Mouse (Mus musculus) cerebellum, adult 11 months (tissue): ENCODE measurements around the gene Snx29.
"Not testable (repeated sequence)": the region's sequence is repeated elsewhere in the genome, so short reads cannot be mapped to it uniquely, and the experiment has no call there.

ENCODE experiments used
- DNase-seq: peaks from one replicate; pipeline ENCODE4 v3.0.0; 2022

The Snx29 gene

GRCm38 (mm10) chr16:11322409-11323323 is at the start of gene Snx29:
TSS of gene Snx29 (plus strand) at chr16:11322908.
- peak; percentile 97 for DNase-seq

GRCm38 (mm10) chr16:11276888-11277287 is 45.8 kb upstream of the Snx29 start:
- no peak for DNase-seq

- no peak for DNase-seq
Measured at GRCm38 (mm10) chr16:11278778-11279177, 43.9 kb upstream of the Snx29 start.

- no peak for DNase-seq
Measured at GRCm38 (mm10) chr16:11282655-11283232, 40.0 kb upstream of the Snx29 start.

- DNase-seq, result no peak
Measured at GRCm38 (mm10) chr16:11284881-11285280, 37.8 kb upstream of the Snx29 start.

- no peak for DNase-seq
Measured at GRCm38 (mm10) chr16:11285949-11286348, 36.8 kb upstream of the Snx29 start.

- not testable (repeated sequence) for DNase-seq
Measured at GRCm38 (mm10) chr16:11288873-11289272, 33.8 kb upstream of the Snx29 start.

- DNase-seq, result not testable (repeated sequence)
Measured at GRCm38 (mm10) chr16:11295583-11295982, 27.1 kb upstream of the Snx29 start.

- not testable (repeated sequence) for DNase-seq
Measured at GRCm38 (mm10) chr16:11297700-11298099, 25.0 kb upstream of the Snx29 start.

- DNase-seq, result no peak
Measured at GRCm38 (mm10) chr16:11303741-11304140, 19.0 kb upstream of the Snx29 start.

- no peak for DNase-seq
Measured at GRCm38 (mm10) chr16:11305531-11305930, 17.2 kb upstream of the Snx29 start.

GRCm38 (mm10) chr16:11313512-11313911 is 9.2 kb upstream of the Snx29 start, which contains the start of gene Tnfrsf17:
TSS of gene Tnfrsf17 (plus strand) at chr16:11313812.
- DNase-seq, result no peak

- no peak for DNase-seq
Measured at GRCm38 (mm10) chr16:11315786-11316320, 6.9 kb upstream of the Snx29 start.

GRCm38 (mm10) chr16:11316748-11317147 is 6.0 kb upstream of the Snx29 start:
- no peak for DNase-seq

- DNase-seq, result no peak
Measured at GRCm38 (mm10) chr16:11317324-11317723, 5.4 kb upstream of the Snx29 start.

GRCm38 (mm10) chr16:11323324-11324051 is 780 bp downstream of the Snx29 start:
- no peak for DNase-seq

- no peak for DNase-seq
Measured at GRCm38 (mm10) chr16:11330081-11330800, 7.5 kb downstream of the Snx29 start.

GRCm38 (mm10) chr16:11331030-11331429 is 8.3 kb downstream of the Snx29 start:
- no peak for DNase-seq

GRCm38 (mm10) chr16:11343292-11343815 is 20.6 kb downstream of the Snx29 start:
- no peak for DNase-seq

- no peak for DNase-seq
Measured at GRCm38 (mm10) chr16:11351903-11352302, 29.2 kb downstream of the Snx29 start.

GRCm38 (mm10) chr16:11359173-11359572 is 36.5 kb downstream of the Snx29 start:
- DNase-seq, result no peak

- DNase-seq, result no peak
Measured at GRCm38 (mm10) chr16:11359919-11360318, 37.2 kb downstream of the Snx29 start.
